Mouse (Mus musculus): ENCODE measurements around the gene Capzb.

- TF ChIP-seq CTCF (IDR thresholded peaks at IDR 0.05) (no peak), EP300 (IDR thresholded peaks at IDR 0.05) (no peak)
Observed at GRCm38 (mm10) chr4:139297566-139297965, 104.9 kb downstream of the Capzb start.

Measured in lung, postnatal 0 days (tissue).